10 mouse cellular contexts compared by ENCODE assay signal in genomic region chr7:49213011-49213410, GRCm38 (mm10).
DNase-seq lines count a peak whose midpoint lies in the region; ATAC-seq lines count a peak whose summit lies in the region.
"Had no signal": no experiment of that assay in that cellular context is flagged by ENCODE, and none has a peak within 500 bp of the region (broad histone marks: within the 10 kb centered on the region; RNA-seq: fewer than 3 reads in every experiment).

No protein-coding gene starts in this region.

- H3K4me1 ChIP-seq in heart, embryonic 12.5 days (replicated peaks) = no peaks in the 10 kb centered on the region
- H3K4me1 ChIP-seq in midbrain, embryonic 14.5 days (ENCODE audit: control insufficient read depth, insufficient read depth, low read length) = 0 out of 2 replicates have a peak, but pooled peaks cover 5% of the 10 kb centered on the region
- peaks cover 8% of the 10 kb centered on the region; the same call in 1 of the 2 replicates for H3K4me1 ChIP-seq in neural tube, embryonic 15.5 days
- peaks cover 26% of the 10 kb centered on the region for H3K4me1 ChIP-seq in midbrain, embryonic 10.5 days

- no peaks in the 10 kb centered on the region for H3K36me3 ChIP-seq in heart, embryonic 12.5 days
- no peaks in the 10 kb centered on the region for H3K36me3 ChIP-seq in midbrain, embryonic 14.5 days (ENCODE audit: control insufficient read depth, insufficient read depth, low read length)
- no peaks in the 10 kb centered on the region for H3K36me3 ChIP-seq in neural tube, embryonic 15.5 days
- H3K36me3 ChIP-seq in midbrain, embryonic 10.5 days = no peaks in the 10 kb centered on the region

- no peak overlapping the region for H3K9ac ChIP-seq in heart, embryonic 12.5 days
- H3K9ac ChIP-seq in midbrain, embryonic 14.5 days (replicated peaks; ENCODE audit: low read length) = no peak overlapping the region
- H3K9ac ChIP-seq in neural tube, embryonic 15.5 days (replicated peaks) = no peak overlapping the region
- H3K9ac ChIP-seq: liver, embryonic 14.5 days had no signal

- no peak overlapping the region for H3K27ac ChIP-seq in heart, embryonic 12.5 days (ENCODE audit: poor library complexity, severe bottlenecking)
- H3K27ac ChIP-seq in midbrain, embryonic 14.5 days (replicated peaks; ENCODE audit: low read depth, low read length) = no peak overlapping the region
- H3K27ac ChIP-seq in neural tube, embryonic 15.5 days (replicated peaks) = no peak overlapping the region
- no peak overlapping the region for H3K27ac ChIP-seq in midbrain, embryonic 10.5 days (replicated peaks)
- H3K27ac ChIP-seq: layer of hippocampus, adult 2 months; liver, embryonic 14.5 days had no signal

- ATAC-seq in heart, embryonic 12.5 days (ENCODE audit: insufficient number of reproducible peaks, low FRiP score) = peak; percentile 70
- no peak for ATAC-seq in midbrain, embryonic 14.5 days (ENCODE audit: low FRiP score, low TSS enrichment)
- ATAC-seq in neural tube, embryonic 15.5 days (ENCODE audit: low FRiP score) = no peak

- 63% methylated on average over 4 of the region's 4 CpGs for WGBS in heart, embryonic 12.5 days
- 76% methylated on average over 4 of the region's 4 CpGs for WGBS in midbrain, embryonic 14.5 days
- WGBS in neural tube, embryonic 15.5 days = 69% methylated on average over 4 of the region's 4 CpGs
- WGBS in midbrain, embryonic 10.5 days = 87% methylated on average over 4 of the region's 4 CpGs

- peak; percentile 21 for DNase-seq in lung, postnatal 10 days
- no peak for DNase-seq in lung, postnatal 4 days
- DNase-seq in brain, adult 2 months (ENCODE audit: low read depth, low spot score) = peak; percentile 84
- DNase-seq in kidney, postnatal 4 days = peak; percentile 42 to 52
- DNase-seq in midbrain, embryonic 14.5 days = no peak
- DNase-seq in midbrain, embryonic 10.5 days (ENCODE audit: low spot score) = no peak

- no peak overlapping the region for H3K4me2 ChIP-seq in heart, embryonic 12.5 days
- H3K4me2 ChIP-seq in midbrain, embryonic 14.5 days (ENCODE audit: low read length) = no peak overlapping the region
- H3K4me2 ChIP-seq in neural tube, embryonic 15.5 days = no peak overlapping the region

- H3K9me3 ChIP-seq in heart, embryonic 12.5 days (replicated peaks) = no peaks in the 10 kb centered on the region
- no peaks in the 10 kb centered on the region for H3K9me3 ChIP-seq in midbrain, embryonic 14.5 days (ENCODE audit: control insufficient read depth, low read length)
- H3K9me3 ChIP-seq in neural tube, embryonic 15.5 days (replicated peaks) = no peaks in the 10 kb centered on the region
- no peaks in the 10 kb centered on the region for H3K9me3 ChIP-seq in midbrain, embryonic 10.5 days (replicated peaks)

- H3K27me3 ChIP-seq in heart, embryonic 12.5 days (replicated peaks) = no peaks in the 10 kb centered on the region
- no peaks in the 10 kb centered on the region for H3K27me3 ChIP-seq in midbrain, embryonic 14.5 days (ENCODE audit: control insufficient read depth, insufficient read depth, low read length)
- H3K27me3 ChIP-seq in neural tube, embryonic 15.5 days (replicated peaks) = no peaks in the 10 kb centered on the region
- H3K27me3 ChIP-seq in midbrain, embryonic 10.5 days (ENCODE audit: low read depth, poor library complexity, severe bottlenecking) = no peaks in the 10 kb centered on the region

- H3K4me3 ChIP-seq in heart, embryonic 12.5 days = no peak overlapping the region
- no peak overlapping the region for H3K4me3 ChIP-seq in midbrain, embryonic 14.5 days (replicated peaks; ENCODE audit: low read depth, low read length)
- no peak overlapping the region for H3K4me3 ChIP-seq in neural tube, embryonic 15.5 days (replicated peaks)
- no peak overlapping the region for H3K4me3 ChIP-seq in midbrain, embryonic 10.5 days
- H3K4me3 ChIP-seq: layer of hippocampus, adult 2 months had no signal

Comparison
In these comparisons a context has a peak if more than half of its experiments do, and no peak if none do; other contexts are left out.
1. DNase-seq: peak in lung, postnatal 10 days (single experiment), brain, adult 2 months (single experiment) and kidney, postnatal 4 days (2 of 2); none in lung, postnatal 4 days (0 of 2), midbrain, embryonic 14.5 days (single experiment) and midbrain, embryonic 10.5 days (single experiment).